Mouse (Mus musculus) hindbrain, embryonic 14.5 days (tissue): Measurements from ENCODE around the gene Tiprl. TPM values are rescaled to one million over a fixed set of nuclear protein-coding genes. Genes with fewer than 3 reads are reported as not detected.

Source experiments
- ATAC-seq: fragments of 200-750 bp; cut with Nextera tagmentation; 2 replicates; pipeline ENCODE4 v1.8.0; 2017; ENCODE audit warnings: moderate number of reproducible peaks, mild to moderate bottlenecking, moderate TSS enrichment, moderate library complexity; ENCODE audit not compliant: low FRiP score
- DNase-seq: peaks from one replicate; pipeline ENCODE4 v3.0.0-alpha.2; 2015; ENCODE audit warnings: low spot score
- H3K27ac ChIP-seq: fragments of 300-500 bp; sonication (generic); 2 replicates; pipeline ENCODE4 v1.5.1; 2014; ENCODE audit warnings: mild to moderate bottlenecking, moderate library complexity
- H3K27me3 ChIP-seq: fragments of 300-500 bp; sonication (generic); 2 replicates; pipeline ENCODE4 v1.6.1; 2014; ENCODE audit warnings: mild to moderate bottlenecking, low read length, mixed read lengths; ENCODE audit not compliant: control insufficient read depth, insufficient read depth
- H3K36me3 ChIP-seq: fragments of 300-500 bp; sonication (generic); replicated peaks from 2 replicates; pipeline ENCODE4 v1.6.1; 2014; ENCODE audit not compliant: control insufficient read depth, insufficient read depth
- H3K4me1 ChIP-seq: fragments of 300-500 bp; sonication (generic); replicated peaks from 2 replicates; pipeline ENCODE4 v1.6.1; 2014; ENCODE audit warnings: antibody characterized with exemption, low read length, mixed read lengths; ENCODE audit not compliant: control insufficient read depth, insufficient read depth
- H3K4me2 ChIP-seq: fragments of 300-500 bp; sonication (generic); replicated peaks from 2 replicates; pipeline ENCODE4 v1.6.1; 2014; ENCODE audit warnings: mild to moderate bottlenecking, moderate library complexity
- H3K4me3 ChIP-seq: fragments of 300-500 bp; sonication (generic); replicated peaks from 2 replicates; pipeline ENCODE4 v1.5.1; 2014; ENCODE audit warnings: mild to moderate bottlenecking, low read length
- H3K9ac ChIP-seq: fragments of 300-500 bp; sonication (generic); 2 replicates; pipeline ENCODE4 v1.6.1; 2014
- H3K9me3 ChIP-seq: fragments of 300-500 bp; sonication (generic); 2 replicates; pipeline ENCODE4 v1.6.1; 2016; ENCODE audit warnings: low read length; ENCODE audit not compliant: control insufficient read depth
- WGBS: fragments of 180-500 bp; shearing (Covaris S2); extraction: QIAGEN DNeasy Blood & Tissue Kit; methylation state at CpG from one replicate; pipeline ENCODE4 v1.1.7; 2014; 5-methylcytosine and 5-hydroxymethylcytosine counted together
- polyA plus RNA-seq: library from polyadenylated mRNA; unstranded; fragments of >200 nt; fragmentation: Nextera tagmentation; extraction: Ambion mirVana; gene quantifications from 2 replicates; pipeline ENCODE4 v1.2.1, GENCODE M21; 2014

Gene Tiprl
- polyA plus RNA-seq, 1 experiment from 2014 or later: 136 TPM

DNA sequence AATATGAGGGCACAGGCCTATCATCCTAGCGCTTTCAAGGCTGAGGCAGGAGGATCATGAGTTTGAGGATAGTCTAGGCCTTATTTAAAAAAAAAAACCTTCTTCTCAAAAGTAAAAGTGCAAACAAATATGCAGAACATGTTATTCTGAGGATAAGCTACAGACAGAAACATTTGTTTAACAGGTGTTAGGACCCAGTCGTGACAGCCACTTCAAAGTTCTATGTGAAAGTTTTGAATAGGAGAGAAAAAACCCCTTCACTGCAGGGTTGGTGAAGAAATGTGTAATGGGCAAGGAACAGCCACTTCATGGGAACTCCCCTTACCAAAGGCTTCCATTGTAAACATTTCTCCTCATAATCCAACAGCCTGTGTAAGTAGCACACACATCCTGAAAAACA, 13.8 kb upstream of the Tiprl start:
- H3K27ac ChIP-seq: no peak overlapping the region
- ATAC-seq (no peak), DNase-seq (no peak)
- no peak overlapping the region for H3K4me3 ChIP-seq
- no peaks in the 10 kb centered on the region for H3K27me3 ChIP-seq
- H3K9ac ChIP-seq: no peak overlapping the region
- H3K4me2 ChIP-seq: no peak overlapping the region
- 92% methylated on average over 2 of the region's 2 CpGs for WGBS
- no peaks in the 10 kb centered on the region for H3K4me1 ChIP-seq
- no peaks in the 10 kb centered on the region for H3K36me3 ChIP-seq
- no peaks in the 10 kb centered on the region for H3K9me3 ChIP-seq

DNA sequence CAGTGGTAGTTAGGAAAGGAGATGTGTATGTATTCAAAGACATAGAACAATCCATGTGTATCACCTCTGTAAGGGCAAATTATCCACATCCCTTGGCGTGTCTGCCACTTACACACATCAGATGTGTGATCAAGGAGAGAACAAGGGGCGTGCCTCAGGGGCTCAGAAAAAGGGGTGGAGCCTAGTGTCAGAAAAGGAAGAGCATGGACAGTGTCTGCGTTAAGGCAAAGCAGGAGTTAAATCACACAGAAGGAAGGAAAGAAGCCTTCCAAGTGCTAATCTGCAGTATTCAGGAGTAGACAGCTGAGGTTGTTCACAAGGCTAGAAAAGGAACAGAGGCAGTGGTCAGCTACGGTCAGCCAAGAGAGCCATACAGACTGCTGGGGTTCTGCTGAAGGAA, 12.0 kb upstream of the Tiprl start:
- 75% methylated on average over 4 of the region's 4 CpGs for WGBS
- DNase-seq: no peak

DNA sequence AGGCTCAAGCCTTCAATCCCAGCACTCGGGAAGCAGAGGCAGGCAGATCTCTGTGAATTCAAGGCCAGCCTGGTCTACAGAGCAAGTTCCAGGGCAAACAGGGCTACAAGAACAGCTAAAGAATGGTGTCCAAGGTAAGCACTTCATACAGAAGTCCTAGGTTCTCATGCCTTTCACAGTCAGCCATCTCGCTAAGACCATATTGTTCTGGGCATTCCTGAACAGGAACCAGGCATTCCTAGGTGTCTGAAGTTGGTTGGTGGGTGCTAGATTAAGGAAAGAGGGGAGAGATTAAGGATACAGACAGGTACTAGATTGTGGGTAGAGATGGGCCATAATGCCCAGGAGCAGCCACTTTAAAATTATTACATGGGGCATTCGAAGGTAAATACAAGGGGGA, 11.0 kb upstream of the Tiprl start:
- H3K36me3 ChIP-seq: no peaks in the 10 kb centered on the region
- no peak overlapping the region for H3K4me3 ChIP-seq
- DNase-seq: no peak
- H3K9me3 ChIP-seq: no peaks in the 10 kb centered on the region
- no peak overlapping the region for H3K9ac ChIP-seq
- H3K27me3 ChIP-seq: no peaks in the 10 kb centered on the region
- H3K27ac ChIP-seq: no peak overlapping the region
- H3K4me2 ChIP-seq: no peak overlapping the region
- WGBS: 91% methylated on average over 3 of the region's 3 CpGs
- no peaks in the 10 kb centered on the region for H3K4me1 ChIP-seq
- ATAC-seq: no peak

More for the DNA sequence above, 12.0 kb upstream of the Tiprl start:
- Histone ChIP-seq H3K4me1 (no peaks in the 10 kb centered on the region), H3K9me3 (no peaks in the 10 kb centered on the region), H3K36me3 (no peaks in the 10 kb centered on the region), H3K27ac (no peak overlapping the region), H3K4me2 (no peak overlapping the region), H3K27me3 (no peaks in the 10 kb centered on the region), H3K4me3 (no peak overlapping the region), H3K9ac (no peak overlapping the region)
- no peak for ATAC-seq

DNA sequence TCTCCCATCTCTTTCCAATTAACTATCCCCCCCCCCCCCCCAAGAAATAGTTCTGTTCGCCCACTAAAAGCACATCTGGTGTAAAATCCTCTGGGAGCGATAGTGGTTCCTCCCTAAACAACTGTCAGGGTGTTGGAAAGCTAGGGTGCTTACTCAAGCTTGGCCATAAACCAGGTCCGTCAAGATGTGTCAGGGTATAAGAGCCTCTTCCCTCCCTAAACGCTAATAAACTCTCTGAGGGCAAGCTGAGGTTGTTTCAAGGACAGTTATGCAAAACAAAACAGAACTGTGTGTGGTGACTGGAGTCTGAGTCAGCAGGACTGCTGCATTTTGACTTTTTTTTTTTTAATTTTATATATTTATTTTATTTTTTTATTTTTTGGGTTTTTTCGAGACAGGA, 10.3 kb upstream of the Tiprl start:
- H3K9ac ChIP-seq: no peak overlapping the region
- no peaks in the 10 kb centered on the region for H3K4me1 ChIP-seq
- no peaks in the 10 kb centered on the region for H3K36me3 ChIP-seq
- 70% methylated on average over 5 of the region's 5 CpGs for WGBS
- no peak overlapping the region for H3K4me2 ChIP-seq
- no peaks in the 10 kb centered on the region for H3K27me3 ChIP-seq
- no peak overlapping the region for H3K27ac ChIP-seq
- H3K4me3 ChIP-seq: no peak overlapping the region
- ATAC-seq: no peak; the same call in 1 of the 2 replicates
- no peak for DNase-seq
- H3K9me3 ChIP-seq: no peaks in the 10 kb centered on the region

DNA sequence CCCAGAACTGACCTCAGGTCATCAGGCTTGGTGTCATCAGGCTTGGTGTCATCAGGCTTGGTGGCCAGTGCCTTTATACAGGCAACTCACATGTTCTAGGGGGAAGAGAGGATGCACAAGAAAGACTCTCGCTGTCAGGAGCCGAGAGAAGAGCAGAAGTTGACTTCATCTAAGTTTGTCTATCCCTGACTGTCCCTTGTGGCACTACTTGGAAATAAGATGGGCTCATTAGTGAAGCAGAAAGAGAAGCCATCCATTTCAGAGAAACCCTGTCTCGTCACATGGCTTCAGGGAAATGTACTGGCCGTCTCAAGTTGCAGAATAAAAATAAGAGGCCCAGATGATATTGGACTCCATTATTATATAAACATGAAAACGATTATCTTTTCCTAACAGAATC, 9.8 kb upstream of the Tiprl start:
- no peak for DNase-seq
- 77% methylated on average over 5 of the region's 5 CpGs for WGBS

DNA sequence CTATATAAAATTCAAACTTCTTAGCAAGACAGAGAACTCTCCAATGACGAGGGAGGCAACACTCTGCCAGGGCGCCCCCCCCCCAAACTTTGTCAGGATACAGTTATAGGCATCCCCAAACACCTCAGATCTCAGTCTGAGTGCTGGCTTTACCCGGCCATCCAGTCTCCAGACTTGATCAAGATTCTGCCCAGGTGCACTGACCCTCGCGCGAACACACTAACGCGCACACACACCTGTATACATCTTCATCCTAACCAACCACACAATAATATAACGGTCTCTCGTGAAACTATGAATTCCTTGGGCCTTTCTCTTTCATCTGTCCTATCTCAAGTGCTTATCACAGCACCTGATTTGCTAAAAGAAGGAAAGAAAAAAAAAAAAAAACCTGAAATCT, 950 bp downstream of the Tiprl start:
- no peak for ATAC-seq

More for the DNA sequence above, 9.8 kb upstream of the Tiprl start:
- no peak overlapping the region for H3K4me3 ChIP-seq
- ATAC-seq: no peak
- H3K9ac ChIP-seq: no peak overlapping the region
- H3K9me3 ChIP-seq: no peaks in the 10 kb centered on the region
- no peaks in the 10 kb centered on the region for H3K4me1 ChIP-seq
- H3K27ac ChIP-seq: no peak overlapping the region
- H3K36me3 ChIP-seq: no peaks in the 10 kb centered on the region
- no peaks in the 10 kb centered on the region for H3K27me3 ChIP-seq
- no peak overlapping the region for H3K4me2 ChIP-seq

DNA sequence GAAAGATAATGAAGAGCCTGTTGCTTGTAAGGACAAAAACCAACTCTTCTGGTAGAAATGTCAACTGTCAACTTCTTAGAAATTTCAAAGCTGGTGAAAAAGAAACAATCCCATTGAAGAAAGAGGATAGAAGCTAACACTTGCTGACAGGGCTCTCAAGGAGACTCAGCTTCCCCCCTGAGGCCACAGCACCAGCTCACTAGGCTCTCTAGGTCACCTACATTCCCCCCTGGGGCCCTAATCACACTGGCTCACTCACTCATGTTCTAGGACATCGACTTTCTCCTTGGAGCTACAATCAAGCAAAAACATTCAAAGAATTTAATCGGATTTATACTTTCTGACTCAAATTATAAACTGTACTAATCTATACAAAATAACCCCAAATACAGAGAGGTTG, 3.0 kb downstream of the Tiprl start:
- Histone ChIP-seq H3K27ac (no peak overlapping the region), H3K4me2 (no peak overlapping the region), H3K9ac (no peak overlapping the region), H3K36me3 (no peaks in the 10 kb centered on the region), H3K4me3 (no peak overlapping the region), H3K4me1 (peaks cover 19% of the 10 kb centered on the region; the same call in 1 of the 2 replicates), H3K9me3 (no peaks in the 10 kb centered on the region), H3K27me3 (no peaks in the 10 kb centered on the region)
- ATAC-seq (no peak), DNase-seq (no peak)
- 80% methylated on average over 2 of the region's 2 CpGs for WGBS

More for the DNA sequence above, 950 bp downstream of the Tiprl start:
- Histone ChIP-seq H3K4me2 (peak overlapping the region; percentile 84), H3K27me3 (no peaks in the 10 kb centered on the region), H3K4me3 (peak overlapping the region; percentile 82), H3K4me1 (peaks cover 19% of the 10 kb centered on the region; the same call in 1 of the 2 replicates), H3K27ac (peak overlapping the region; percentile 92), H3K9ac (peak overlapping the region; percentile 90), H3K9me3 (no peaks in the 10 kb centered on the region), H3K36me3 (no peaks in the 10 kb centered on the region)
- no peak for DNase-seq
- WGBS: 16% methylated on average over 10 of the region's 10 CpGs

DNA sequence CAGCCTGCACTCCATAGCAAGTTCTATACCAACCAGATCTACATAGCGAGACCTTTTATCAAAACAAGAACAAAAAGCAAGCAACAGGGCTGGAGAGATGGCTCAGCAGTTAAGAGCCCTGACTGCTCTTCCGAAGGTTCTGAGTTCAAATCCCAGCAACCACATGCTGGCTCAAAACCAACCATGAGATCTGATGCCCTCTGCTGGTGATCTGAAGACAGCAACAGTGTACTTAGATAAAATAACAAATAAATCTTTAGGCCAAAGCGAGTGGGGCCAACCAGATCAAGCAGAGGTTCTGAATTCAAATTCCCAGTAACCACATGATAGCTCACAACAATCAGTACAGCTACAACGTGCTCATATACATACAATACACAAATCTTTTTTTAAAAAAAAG, 6.1 kb downstream of the Tiprl start:
- H3K36me3 ChIP-seq: peaks cover 16% of the 10 kb centered on the region
- H3K9ac ChIP-seq: no peak overlapping the region
- H3K4me1 ChIP-seq: peaks cover 9% of the 10 kb centered on the region; the same call in 1 of the 2 replicates
- no peak overlapping the region for H3K4me2 ChIP-seq
- no peak overlapping the region for H3K27ac ChIP-seq
- 96% methylated on average over 4 of the region's 4 CpGs for WGBS
- no peaks in the 10 kb centered on the region for H3K9me3 ChIP-seq
- H3K4me3 ChIP-seq: no peak overlapping the region
- ATAC-seq (no peak), DNase-seq (no peak)
- H3K27me3 ChIP-seq: no peaks in the 10 kb centered on the region

DNA sequence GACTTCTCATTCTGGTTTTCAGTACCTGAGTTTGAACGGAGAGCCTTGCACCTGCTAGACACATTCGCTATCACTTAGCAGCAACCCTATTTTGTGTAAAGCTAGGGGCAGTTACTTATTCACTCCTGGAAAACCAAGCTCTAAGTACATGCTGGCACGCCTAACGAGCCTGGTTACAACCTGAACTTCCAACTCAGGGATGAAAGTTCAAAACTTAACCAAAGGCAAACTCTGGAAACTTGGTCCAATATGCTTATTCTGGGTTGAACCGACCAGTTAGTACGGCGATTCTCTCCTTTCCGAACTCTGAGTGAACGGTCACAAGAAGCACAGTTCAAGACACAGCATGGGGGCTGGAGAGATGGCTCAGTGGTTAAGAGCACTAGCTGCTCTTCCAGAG, 7.2 kb downstream of the Tiprl start:
- Histone ChIP-seq H3K4me1 (peaks cover 3% of the 10 kb centered on the region; the same call in 1 of the 2 replicates), H3K36me3 (peaks cover 27% of the 10 kb centered on the region), H3K9ac (no peak overlapping the region), H3K27ac (no peak overlapping the region), H3K4me3 (no peak overlapping the region), H3K9me3 (no peaks in the 10 kb centered on the region), H3K27me3 (no peaks in the 10 kb centered on the region), H3K4me2 (no peak overlapping the region)
- ATAC-seq: no peak
- 92% methylated on average over 9 of the region's 9 CpGs for WGBS
- no peak for DNase-seq

DNA sequence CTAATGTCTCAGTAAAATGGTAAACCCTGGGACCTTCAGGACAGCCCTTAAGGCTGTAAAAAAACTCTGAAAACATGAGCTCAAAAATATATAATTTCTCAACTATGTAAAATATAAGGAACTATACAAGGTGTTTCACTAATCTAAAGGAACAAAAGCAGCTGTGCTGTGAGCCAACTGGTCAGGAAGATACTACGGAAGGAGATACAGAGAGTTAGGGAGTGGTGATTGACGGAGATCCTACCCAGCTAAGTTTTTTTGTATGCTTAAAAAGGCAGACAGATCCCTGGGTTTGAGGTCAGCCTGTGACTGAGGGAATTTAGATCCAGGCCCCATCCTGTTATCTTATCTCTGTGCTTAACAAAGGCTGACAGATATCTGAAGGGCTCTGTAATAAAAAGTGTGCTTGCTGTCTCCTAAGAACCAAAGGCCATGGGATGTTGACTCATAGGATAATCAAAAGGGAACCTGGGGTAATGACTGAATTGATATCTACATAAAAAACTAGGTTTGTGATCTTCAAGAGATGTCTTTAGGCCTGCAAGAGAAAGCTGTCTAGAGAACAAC, 19.7 kb downstream of the Tiprl start:
- no peaks in the 10 kb centered on the region for H3K4me1 ChIP-seq
- no peak overlapping the region for H3K4me3 ChIP-seq
- no peak overlapping the region for H3K4me2 ChIP-seq
- H3K9ac ChIP-seq: no peak overlapping the region
- H3K27me3 ChIP-seq: no peaks in the 10 kb centered on the region
- DNase-seq: no peak
- ATAC-seq: no peak
- H3K27ac ChIP-seq: no peak overlapping the region
- peaks cover 87% of the 10 kb centered on the region for H3K36me3 ChIP-seq
- H3K9me3 ChIP-seq: no peaks in the 10 kb centered on the region
- whole genome bisulfite sequencing: 99% methylated on average over 2 of the region's 2 CpGs
